Mouse (Mus musculus): ENCODE measurements around the gene Mbtps2. TPM values are rescaled to one million over a fixed set of nuclear protein-coding genes. Genes with fewer than 3 reads are reported as not detected.

The Mbtps2 gene
- polyA plus RNA-seq (2017; shearing (Covaris generic)) = 10 to 100 TPM; 13.2 to 19.5 (median 18.1) TPM

DNA sequence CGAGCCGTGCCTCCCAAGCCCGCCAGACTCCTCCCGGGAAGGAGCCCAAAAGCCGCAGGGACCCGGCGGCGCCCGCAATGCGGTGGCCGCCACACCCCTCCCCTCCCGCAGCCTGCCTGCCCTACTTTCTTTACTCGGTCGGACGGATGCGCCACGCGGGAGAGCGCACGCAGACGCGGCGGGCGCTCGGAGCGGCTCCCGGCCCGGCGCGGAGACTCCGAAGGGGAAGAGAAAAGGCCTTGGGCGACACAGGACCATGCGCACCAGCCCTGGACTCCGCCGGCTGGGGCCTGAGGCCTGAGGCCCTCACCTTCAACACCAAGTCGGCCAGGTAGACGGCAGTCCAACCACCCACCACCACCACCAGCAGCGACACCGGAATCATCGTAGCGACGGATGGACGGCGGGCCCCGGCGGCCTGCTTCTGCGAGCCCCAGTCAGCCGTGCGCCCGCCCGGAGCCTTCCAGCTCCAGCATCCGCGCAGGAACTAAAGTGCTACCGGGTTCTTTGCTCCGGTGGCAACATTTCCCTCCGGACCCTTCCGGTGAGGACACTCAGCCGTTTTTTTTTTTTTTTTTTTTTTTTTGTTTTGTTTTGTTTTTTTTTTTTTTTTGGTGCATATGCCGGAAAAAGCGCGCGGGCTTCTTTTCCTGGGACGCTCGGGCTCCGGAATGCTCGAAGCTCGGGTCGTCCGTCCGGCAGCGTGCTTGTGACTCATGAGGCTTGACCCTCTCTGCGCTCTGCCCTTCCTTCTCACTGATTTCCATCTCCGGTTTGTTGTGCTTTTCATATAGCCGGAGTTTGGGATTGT lies at the start of gene Mbtps2:
Gene Mbtps2 (minus strand): TSS at position 530 of the 811 bp plus-strand sequence.
- peak; percentile 82 for ATAC-seq

DNA sequence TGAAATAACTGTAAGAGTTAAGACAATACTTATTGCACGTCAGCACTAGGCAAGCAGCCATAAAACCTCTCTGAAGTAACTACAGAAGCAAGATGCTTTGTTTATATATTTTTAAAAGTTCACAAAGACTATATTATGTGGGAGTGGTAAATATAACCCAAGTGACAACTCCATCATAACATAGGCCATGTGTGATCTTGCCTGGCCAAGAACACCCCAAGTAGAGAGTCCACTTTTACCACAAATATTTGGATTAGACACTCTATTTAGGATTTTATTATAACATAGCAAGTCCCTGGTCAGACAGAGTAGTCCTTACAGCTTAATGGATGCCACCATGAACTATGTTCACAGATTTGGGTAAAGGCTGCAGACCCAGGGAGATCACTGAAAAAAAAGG lies 47.9 kb upstream of the Mbtps2 start:
- no peak for ATAC-seq

DNA sequence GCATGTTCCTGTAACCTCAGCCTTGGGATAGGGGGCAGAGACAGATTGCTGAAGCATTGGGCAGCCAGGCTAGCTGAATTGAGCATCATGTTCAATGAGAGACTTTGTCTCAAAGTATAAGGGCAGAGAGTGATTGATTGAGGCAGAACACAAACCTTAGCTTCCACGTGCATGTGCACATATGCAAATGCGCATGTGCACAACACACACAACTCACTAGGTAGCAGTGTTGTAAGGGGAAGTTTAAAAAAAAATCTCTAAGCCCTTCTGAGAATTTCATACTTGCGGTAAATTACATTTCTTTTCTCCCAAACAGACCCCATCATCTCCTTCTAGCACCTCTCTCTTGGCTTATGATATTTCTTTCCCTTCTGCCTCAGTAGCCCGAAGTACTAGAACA lies 46.2 kb upstream of the Mbtps2 start:
- no peak for ATAC-seq

DNA sequence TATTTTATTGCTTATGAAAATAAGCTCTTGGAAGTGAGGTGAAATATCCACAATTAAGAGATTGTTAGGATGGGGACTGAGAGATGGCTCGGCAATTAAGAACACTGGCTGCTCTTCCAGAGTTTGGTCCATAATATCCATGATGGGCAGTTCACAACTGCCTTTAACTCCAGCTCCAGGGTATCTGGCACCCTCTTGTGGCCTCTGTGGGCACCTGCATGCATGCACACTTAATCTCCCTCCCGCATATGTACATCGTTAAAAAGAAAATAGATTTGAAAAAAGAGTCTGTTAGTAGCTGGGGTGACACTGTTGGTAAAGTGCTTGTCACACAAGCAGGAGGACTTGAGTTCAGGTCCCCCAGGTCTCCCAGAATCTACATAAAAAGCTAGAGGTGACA lies 45.8 kb upstream of the Mbtps2 start:
- ATAC-seq = no peak

DNA sequence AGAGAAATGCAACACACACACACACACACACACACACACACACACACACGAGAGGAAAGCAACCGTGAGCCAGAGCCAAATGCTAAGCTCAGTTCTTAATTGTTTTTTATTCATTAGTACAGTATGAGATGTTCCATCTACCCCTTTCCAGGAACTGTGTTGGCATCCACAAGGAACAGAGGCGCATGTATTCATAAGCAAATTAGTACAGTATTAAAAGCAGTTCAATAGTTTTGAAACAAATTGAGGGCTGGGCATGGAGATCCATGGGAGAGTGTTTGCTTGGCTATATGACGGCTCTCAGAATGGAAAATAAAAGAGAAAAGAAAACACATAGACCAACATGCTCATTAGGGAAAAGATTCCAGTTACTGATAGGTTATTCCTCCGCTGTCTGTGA lies 44.3 kb upstream of the Mbtps2 start:
- ATAC-seq = no peak

DNA sequence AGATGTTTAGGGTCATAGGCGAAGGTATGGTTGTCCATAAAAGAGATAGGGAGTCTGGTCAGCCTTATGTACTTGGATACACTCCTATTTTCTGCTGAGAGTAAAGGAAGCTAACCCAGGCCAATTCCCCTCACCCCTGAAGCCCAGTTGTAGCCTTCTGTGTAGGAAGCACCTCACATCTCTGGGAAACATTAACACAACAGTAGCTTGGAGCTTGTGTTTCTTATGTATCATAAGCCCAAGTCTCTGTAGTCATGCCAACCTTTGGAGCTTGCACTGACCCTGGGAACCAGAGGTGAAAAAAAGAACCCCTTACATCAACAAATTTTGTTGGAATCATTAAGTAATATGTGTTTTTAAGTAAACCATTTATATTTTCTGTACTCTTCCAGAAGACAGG lies 38.7 kb upstream of the Mbtps2 start:
- no peak for ATAC-seq

DNA sequence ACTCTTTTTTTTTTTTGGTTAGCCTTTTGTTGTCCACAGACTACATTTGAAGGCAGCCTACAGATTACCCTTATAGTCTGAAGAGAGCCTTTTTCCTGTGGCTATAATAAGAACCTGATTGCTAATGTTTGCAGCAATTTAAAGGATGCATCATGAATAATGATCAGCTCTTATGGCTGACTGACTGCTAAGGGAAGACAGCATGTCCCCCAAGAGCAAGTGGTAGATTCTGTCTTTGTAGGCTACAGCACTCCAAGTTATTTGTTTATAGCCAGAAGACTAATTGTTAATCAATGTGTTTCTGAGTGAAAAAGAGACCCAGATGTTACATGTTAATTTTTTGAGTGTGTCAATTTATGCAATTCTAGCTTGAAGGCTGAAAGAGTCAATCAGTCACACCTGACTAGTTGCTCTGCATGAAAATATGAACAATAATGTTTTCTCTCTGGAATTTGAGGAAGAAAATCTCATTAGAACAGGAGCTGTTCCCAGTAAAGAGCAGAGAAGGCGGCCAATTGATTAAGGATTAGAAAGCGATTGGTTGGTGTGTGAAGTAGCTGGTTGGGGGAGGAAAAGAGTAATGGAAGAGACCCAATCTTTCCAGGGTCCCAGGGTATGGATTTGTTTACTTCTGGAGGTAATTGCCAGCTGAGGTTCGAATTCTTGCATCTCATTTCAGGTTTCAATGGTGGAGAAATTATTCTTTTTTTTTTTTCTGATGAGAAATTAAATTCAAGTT lies 35.3 kb upstream of the Mbtps2 start:
- no peak for ATAC-seq

DNA sequence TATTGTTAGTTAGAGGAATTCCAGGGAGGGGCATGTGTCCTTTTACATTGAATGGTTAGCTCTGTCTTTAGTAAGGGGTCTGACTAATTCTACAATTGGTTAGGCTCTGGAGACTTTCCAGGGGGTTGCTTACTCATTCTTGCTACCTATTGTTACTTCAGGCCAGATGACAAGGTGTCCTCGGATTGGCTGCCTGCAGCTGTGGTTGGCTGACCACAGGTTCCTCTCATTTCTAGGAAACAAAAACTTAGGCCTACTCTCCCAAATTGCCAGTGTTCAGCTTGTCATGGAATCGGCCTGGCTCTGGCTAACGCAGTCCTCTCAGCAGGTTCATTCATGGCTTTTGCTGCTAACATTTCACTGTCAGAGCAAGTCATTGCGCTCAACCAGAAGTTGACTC lies 31.8 kb upstream of the Mbtps2 start:
- ATAC-seq = no peak

DNA sequence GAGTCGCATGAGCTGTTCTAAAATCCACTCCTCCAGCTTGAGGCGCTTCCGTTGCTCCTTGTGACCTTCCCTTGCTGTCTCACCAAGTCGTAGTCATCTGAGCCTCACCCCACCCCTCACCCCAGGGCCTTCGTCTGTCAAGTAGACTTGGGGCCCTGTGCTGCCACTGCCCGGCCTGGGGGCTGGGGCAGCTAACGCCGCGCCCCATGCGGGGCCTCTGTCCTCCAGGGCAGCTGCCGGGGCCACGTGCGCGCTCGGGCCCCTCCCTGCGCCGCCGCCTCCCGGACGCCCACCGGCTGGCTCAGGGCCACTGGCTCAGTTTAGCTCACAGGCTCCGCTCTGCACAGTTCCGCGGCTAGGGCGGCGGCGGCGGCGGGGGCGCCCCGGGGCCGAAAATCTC lies 14.4 kb upstream of the Mbtps2 start:
- no peak for ATAC-seq

DNA sequence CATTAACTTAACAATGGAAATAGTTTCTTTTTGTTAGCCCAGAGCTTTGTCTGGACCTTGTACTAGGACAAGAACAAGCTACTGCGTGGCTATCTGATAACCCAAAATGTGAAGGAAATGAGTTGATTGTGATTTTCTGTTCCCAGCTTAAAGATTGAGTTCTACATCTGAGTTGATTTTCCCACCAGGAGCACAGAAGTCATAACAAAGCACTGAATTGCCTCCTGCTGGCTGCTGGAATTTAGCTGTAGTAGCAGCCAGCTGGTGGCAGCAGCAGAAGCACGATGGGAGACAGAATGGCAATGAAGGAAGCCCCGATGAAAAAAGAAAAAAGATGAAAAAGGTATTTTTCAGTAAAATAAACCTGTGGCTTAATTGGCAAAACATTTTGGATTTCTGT lies 2.9 kb upstream of the Mbtps2 start:
- ATAC-seq = no peak

DNA sequence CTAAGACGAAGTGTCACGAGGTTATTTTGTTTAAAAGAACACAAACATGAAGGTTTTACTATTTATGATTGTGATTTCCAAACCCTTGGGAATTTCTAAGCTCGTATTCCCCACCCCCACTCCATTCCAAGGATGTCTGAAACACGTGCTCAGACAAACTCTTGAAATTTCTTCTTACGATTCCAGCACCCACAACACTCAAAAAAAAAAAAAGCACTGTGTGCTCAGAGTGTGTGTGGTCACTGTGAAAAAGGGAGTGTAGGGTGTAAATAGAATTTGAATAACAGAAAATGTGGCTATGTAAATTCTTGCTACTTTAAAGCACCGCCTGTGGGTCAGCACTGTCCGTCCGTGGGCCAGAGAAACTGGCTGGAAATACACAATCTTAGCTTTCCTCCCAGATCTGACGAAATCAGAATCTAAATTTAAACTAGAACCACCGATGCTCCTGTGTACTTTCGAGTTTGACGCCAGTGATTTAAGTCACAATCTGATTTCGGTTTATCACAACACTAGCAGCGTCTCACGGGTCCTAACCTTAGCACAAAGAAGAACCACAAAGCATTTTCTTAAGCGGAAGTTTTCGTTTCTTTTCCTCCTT lies 830 bp downstream of the Mbtps2 start:
- peak; percentile 39 for ATAC-seq

DNA sequence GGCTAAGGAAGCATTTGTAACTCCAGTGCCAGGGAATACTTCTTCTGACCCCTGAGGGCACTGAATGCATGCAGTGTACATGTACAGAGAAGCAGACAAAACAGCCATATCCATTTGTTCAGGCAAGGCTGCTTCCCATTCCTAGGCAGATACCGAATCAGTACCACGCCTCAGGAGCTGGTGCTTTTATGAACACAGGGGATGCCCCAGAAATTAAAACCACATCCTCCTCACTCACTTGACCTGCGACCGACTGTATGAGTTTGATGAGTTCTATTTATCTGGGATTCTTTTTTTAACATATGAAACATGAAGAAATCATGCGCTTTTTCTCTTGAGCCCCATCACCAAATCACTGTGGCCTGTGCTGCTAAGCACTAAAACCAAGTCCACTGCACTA lies 1.7 kb downstream of the Mbtps2 start:
- peak; percentile 51 for ATAC-seq

DNA sequence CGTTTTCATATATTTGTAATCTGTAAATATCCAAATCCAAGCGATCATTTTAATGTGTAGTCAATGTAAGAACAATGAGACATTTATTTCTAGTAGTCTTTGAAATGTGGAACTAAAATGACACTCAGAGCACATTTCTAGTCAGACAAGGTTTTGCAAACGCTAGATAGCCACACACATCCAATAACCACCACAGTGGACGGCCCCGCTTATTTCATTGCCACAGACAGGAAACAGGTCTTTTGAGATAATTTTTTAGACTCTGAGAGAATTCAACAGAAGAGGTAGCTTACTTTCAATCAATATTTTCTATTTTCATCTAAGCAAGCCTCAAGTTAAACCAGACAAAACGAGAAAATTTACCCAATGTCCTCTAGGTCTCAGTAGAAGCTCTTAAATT lies 2.6 kb downstream of the Mbtps2 start:
- ATAC-seq = no peak

DNA sequence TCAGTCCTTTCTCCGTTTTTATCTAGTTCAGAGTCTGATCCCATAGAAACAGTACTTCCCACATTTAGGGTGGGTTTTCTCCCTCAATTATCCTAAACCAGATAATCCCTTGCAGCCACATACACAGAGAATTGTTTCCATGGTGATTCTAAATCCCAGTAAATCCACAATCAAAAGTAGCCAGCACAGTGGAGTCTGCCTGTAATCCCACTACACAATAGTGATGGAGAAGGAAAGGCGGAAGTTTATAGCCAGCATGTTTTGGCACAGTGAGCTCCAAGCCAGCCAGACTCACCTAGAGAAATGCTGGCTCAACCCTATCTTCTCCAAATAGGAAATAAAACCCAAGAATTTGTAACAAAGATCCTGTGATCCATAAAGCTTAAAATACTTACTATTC lies 3.9 kb downstream of the Mbtps2 start:
- ATAC-seq = no peak

DNA sequence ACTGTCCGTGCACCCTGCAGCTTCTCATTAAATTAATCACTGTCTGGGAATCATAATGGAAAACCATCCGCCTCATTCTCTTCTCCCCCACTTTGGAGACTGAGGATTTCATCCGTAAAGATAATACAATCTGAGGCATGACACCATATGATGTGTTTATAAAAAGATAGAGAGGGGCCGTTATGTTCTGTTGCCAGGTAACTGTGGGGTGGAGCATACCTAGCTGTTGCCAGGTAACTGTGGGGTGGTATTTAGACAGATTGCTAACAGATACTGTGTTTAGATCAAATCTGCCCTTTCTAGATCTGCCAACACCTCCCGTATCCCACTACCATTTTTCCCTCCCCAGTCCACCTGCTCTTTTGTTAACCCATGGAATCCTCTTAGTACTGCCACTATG lies 11.5 kb downstream of the Mbtps2 start:
- ATAC-seq = no peak

DNA sequence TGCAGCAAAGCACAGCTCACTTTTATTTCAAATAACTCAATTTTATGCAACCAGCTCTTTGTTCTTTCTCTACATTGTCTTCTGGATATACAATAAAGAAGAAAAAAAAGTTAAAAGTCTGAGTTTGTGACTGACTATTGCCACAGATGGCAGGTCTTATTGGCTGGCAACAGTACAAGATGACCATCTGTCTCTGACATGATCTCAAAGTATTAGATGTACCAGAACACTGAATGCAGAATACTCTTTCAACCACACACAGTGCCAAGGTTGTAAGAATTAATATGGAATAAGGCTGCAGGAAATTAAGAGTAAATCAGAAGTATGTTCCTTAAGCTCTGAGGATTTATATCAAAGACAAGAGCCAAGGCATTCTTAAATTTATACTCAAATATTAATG lies 12.1 kb downstream of the Mbtps2 start:
- no peak for ATAC-seq

DNA sequence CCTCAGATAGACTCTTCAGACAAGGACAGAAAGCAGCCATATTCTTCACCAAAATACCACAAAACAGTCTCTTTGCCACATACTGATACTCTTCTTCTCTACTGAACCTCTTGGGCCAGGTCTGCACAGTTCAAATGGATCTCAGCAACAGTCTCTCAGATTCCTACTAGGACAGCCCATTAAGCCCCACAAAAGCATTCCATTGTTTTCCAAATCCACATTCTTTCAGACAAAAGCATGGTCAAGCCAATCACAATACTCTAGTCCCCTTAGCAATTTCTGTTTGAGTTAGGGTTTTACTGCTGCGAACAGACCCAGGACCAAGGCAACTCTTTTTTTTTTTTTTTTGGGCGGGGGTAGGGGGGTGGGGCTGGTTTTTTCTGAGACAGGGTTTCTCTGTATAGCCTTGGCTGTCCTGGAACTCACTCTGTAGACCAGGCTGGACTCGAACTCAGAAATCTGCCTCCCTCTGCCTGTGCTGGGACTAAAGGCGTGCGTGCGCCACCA lies 19.4 kb downstream of the Mbtps2 start:
- no peak for ATAC-seq

DNA sequence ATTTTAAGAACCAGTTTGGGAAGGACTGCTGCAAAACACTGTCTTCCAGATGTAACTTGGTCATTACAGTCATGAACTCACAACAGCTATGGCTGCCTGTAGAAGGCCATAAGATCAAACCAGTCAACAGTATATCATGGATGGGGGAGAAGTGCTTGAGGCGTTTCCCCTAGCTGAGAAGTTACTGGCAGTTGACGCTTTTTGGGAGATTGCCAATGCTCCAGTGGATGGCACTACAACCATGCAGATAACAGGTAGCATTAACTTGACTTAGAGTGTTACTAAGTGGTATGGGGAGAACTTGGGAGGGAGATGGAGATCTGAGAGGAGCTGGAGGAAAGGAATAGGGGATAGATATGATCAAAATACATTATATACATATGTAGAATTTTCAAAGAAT lies 23.8 kb downstream of the Mbtps2 start:
- ATAC-seq = no peak

DNA sequence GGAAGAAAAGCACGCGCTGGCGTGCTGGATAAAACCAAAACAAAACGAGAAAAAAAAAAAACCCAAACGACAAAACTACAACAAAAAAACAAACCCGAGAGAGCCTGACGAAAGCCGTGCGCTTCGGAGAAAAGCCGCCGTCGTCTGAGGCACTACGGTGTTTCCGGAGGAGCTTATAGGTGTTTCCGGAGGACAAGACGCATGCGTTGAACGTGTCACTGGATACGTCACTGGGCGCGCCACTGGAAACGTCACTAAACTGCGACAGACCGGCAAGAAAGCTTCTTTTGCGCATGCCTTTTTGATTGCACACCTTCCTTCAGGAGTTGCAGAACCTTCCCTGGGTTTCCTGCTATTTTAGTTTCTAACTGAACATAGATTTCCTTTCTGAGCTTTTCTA lies 29.7 kb downstream of the Mbtps2 start, which contains the start of gene Yy2:
Gene Yy2 (minus strand): TSS at position 146 of the 400 bp plus-strand sequence.
- ATAC-seq = no peak

DNA sequence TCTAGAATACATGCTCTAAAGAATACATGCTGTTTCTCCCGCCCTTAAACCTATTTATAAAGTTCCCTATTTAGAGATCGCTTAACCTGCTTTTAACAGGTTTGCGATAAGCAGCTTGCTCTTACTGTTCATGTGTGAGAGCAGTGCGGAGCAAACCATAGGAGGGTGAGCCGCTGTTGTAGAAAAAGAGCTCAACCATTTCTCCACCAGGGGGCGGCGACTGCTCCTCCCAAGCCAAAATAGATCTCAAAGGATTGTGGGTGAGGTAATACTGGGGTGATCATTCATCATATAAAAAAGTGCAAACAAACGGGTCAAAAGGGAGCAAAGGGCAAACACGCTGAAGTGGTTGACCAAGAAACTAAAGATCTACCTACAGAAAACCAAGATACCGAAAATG lies 34.7 kb downstream of the Mbtps2 start:
- no peak for ATAC-seq

DNA sequence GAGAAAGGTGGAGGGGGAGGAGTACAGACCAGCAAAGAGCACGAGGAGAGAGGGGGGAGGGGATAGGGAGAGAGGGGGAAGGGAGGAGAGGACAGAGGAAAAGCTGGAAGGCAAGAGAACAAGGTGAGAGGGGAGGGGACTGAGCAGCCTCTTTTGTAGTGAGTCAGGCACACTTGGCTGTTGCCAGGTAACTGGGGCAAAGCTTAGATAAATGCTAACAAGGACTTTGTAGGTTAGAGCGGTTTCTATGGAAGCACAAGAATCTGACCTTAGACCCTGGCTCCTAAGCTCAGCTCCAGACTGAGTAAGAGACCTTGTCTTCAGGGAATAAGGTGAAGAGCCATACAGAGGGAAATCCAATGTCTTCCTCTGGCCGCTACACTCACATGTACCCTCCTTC lies 51.4 kb downstream of the Mbtps2 start:
- ATAC-seq = no peak

DNA sequence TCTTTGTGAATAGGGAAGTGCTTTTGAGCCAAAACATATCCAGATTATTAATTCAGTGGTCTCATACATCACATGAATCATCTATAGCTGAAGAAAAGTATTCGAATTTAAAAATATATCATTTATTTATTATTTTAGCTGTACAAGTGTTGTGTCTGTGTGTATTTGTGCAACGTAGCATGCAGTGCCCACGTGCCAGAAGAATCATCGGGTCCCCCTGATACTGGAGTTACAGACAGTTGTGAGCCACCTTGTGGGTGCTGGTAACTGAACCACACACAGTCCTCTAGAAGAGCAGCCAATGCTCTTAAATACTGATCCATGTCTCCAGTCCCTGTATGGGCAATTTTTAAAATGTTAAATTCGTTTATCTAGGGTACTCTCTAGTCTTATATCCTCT lies 92.1 kb downstream of the Mbtps2 start:
- no peak for ATAC-seq

DNA sequence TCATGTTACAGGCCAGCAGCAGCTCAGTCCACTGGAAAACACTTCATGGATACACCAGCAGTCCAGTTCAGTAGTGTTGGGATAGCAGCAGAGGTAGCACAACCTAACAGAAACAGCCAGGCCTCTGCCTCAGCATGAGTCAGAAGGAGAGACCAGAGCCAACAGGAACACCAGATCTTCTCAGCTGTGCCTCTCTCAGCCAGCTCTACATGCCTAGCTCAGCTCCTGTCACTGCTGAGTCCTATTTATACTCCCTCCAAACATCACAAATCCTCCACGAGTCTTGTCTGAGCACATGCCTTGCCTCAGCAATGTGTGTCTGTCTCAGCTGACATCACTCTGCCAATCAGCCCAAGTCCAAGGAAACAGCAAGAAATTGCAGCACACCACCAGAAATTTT lies 94.0 kb downstream of the Mbtps2 start:
- ATAC-seq = no peak

DNA sequence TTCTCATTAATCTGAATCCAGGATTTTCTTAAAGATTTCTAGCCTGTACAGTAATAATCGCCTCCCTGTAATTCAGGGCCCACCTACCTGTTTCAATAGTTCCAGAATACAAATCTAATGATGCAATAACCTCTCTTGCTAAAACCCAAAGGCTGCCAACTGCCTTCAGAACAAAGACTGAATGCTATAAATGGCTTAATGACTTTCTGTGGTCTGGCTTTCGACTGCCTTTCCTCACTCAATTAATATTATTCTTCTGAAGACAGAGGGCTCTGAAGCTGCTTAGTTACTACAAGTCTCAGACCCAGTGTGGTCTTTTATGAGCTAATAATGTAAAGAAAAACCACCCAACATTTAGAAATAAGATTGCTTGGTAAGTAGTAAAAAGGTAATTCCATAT lies 96.6 kb downstream of the Mbtps2 start:
- no peak for ATAC-seq

Measured in inflammation-experienced regulatory T-cells, adult 6 months (primary cell).